Comparison of ENCODE assay signal across 8 mouse cellular contexts in genomic region chr12:59060993-59061595, GRCm38 (mm10). TPM values are rescaled to one million over a fixed set of nuclear protein-coding genes. Genes with fewer than 3 reads are reported as not detected.
DNase-seq lines count a peak whose midpoint lies in the region; ATAC-seq lines count a peak whose summit lies in the region.

Gene Trappc6b (minus strand): TSS chr12:59061472.

- DNase-seq in R1 (ENCODE audit: low read depth, low spot score): peak; percentile 89
- peak; percentile 87 to 88 for DNase-seq in cerebellum, postnatal 14 days
- DNase-seq in frontal cortex, postnatal 14 days (ENCODE audit: low spot score in 2 of 2): peak; percentile 61 to 66
- DNase-seq in layer of hippocampus, postnatal 14 days (ENCODE audit: low spot score in 2 of 2): peak; percentile 80 to 84
- peak; percentile 82 for DNase-seq in lung, postnatal 14 days
- peak; percentile 78 for DNase-seq in ovary, postnatal 36 days (ENCODE audit: low spot score)
- peak; percentile 76 for DNase-seq in thymus, postnatal 14 days

- peaks cover 15% of the 10 kb centered on the region for H3K4me1 ChIP-seq in hindbrain, embryonic 12.5 days

- peak within 1 kb of the TSS; percentile 94 for H3K27ac ChIP-seq in hindbrain, embryonic 12.5 days

- peak within 1 kb of the TSS; percentile 86 for H3K4me3 ChIP-seq in hindbrain, embryonic 12.5 days

- H3K9me3 ChIP-seq in hindbrain, embryonic 12.5 days (replicated peaks): no peaks in the 10 kb centered on the region

- WGBS in hindbrain, embryonic 12.5 days: under 1% methylated on average over 49 of the region's 49 CpGs

- 0 out of 2 replicates have a peak, but pooled peaks cover 3% of the 10 kb centered on the region for H3K27me3 ChIP-seq in hindbrain, embryonic 12.5 days

- peak within 1 kb of the TSS; percentile 77 for H3K4me2 ChIP-seq in hindbrain, embryonic 12.5 days (replicated peaks)

- H3K36me3 ChIP-seq in hindbrain, embryonic 12.5 days: peaks cover 10% of the 10 kb centered on the region; the same call in 1 of the 2 replicates

- peak within 1 kb of the TSS; percentile 96 for H3K9ac ChIP-seq in hindbrain, embryonic 12.5 days

- peak; percentile 97 for ATAC-seq in hindbrain, embryonic 12.5 days (ENCODE audit: low FRiP score)

RNA-seq across cellular contexts. Expression of gene Trappc6b, which starts in this region (rescaled TPM):
- 111 and 119 TPM in 2 replicates for polyA plus RNA-seq in hindbrain, embryonic 12.5 days (2016; fragmentation: Nextera tagmentation; extraction: Ambion mirVana)
- 100 to 1,000 TPM; 104 to 119 TPM for total RNA-seq in layer of hippocampus, postnatal 14 days (2021)

Comparison
In these comparisons a context has a peak if more than half of its experiments do, and no peak if none do; other contexts are left out.
1. Peak in every context shown above with its lines: DNase-seq, ATAC-seq, H3K4me3 ChIP-seq and H3K27ac ChIP-seq.